Mouse (Mus musculus) left cerebral cortex, adult 9 months (tissue): ENCODE data around the gene Sh2d4b.

Experiments used
- DNase-seq, 2 experiments: peaks; one replicate each; pipeline ENCODE4 v3.0.0; 2022; ENCODE audit warnings: low spot score in 2 of 2

Sh2d4b gene

GRCm38 (mm10) chr14:40893196-40893595 is at the start of gene Sh2d4b:
Gene Sh2d4b, minus strand, starts transcription at chr14:40893266.
- DNase-seq: no peak

- DNase-seq: no peak
Observed at GRCm38 (mm10) chr14:40942429-40942828, 49.4 kb upstream of the Sh2d4b start.

GRCm38 (mm10) chr14:40938380-40938987 is 45.4 kb upstream of the Sh2d4b start:
- DNase-seq: no peak

GRCm38 (mm10) chr14:40937052-40937451 is 44.0 kb upstream of the Sh2d4b start:
- no peak for DNase-seq

- no peak for DNase-seq
Observed at GRCm38 (mm10) chr14:40935481-40935880, 42.4 kb upstream of the Sh2d4b start.

GRCm38 (mm10) chr14:40935054-40935453 is 42.0 kb upstream of the Sh2d4b start:
- DNase-seq: no peak

GRCm38 (mm10) chr14:40933328-40933727 is 40.3 kb upstream of the Sh2d4b start:
- DNase-seq: no peak

- no peak for DNase-seq
Observed at GRCm38 (mm10) chr14:40932225-40932624, 39.2 kb upstream of the Sh2d4b start.

GRCm38 (mm10) chr14:40931115-40931829 is 38.2 kb upstream of the Sh2d4b start:
- DNase-seq: no peak

- no peak for DNase-seq
Observed at GRCm38 (mm10) chr14:40929943-40930342, 36.9 kb upstream of the Sh2d4b start.

GRCm38 (mm10) chr14:40928897-40929296 is 35.8 kb upstream of the Sh2d4b start:
- no peak for DNase-seq

- DNase-seq: no peak
Observed at GRCm38 (mm10) chr14:40927041-40927440, 34.0 kb upstream of the Sh2d4b start.

GRCm38 (mm10) chr14:40924378-40925113 is 31.5 kb upstream of the Sh2d4b start:
- peak in 1 of 2 experiments; percentile 41 for DNase-seq

GRCm38 (mm10) chr14:40921241-40921640 is 28.2 kb upstream of the Sh2d4b start:
- no peak for DNase-seq

- DNase-seq: no peak
Observed at GRCm38 (mm10) chr14:40919521-40919920, 26.5 kb upstream of the Sh2d4b start.

GRCm38 (mm10) chr14:40918477-40918876 is 25.4 kb upstream of the Sh2d4b start:
- no peak for DNase-seq

- DNase-seq: peak in 1 of 2 experiments; percentile 95
Observed at GRCm38 (mm10) chr14:40917632-40918031, 24.6 kb upstream of the Sh2d4b start.

GRCm38 (mm10) chr14:40916667-40917066 is 23.6 kb upstream of the Sh2d4b start:
- no peak for DNase-seq

GRCm38 (mm10) chr14:40915838-40916237 is 22.8 kb upstream of the Sh2d4b start:
- DNase-seq: no peak

- DNase-seq: no peak
Observed at GRCm38 (mm10) chr14:40914701-40915100, 21.6 kb upstream of the Sh2d4b start.

GRCm38 (mm10) chr14:40913709-40914108 is 20.6 kb upstream of the Sh2d4b start:
- DNase-seq: no peak

GRCm38 (mm10) chr14:40911529-40911928 is 18.5 kb upstream of the Sh2d4b start:
- DNase-seq: no peak

- DNase-seq: no peak
Observed at GRCm38 (mm10) chr14:40908763-40909162, 15.7 kb upstream of the Sh2d4b start.
